Mouse (Mus musculus): Measurements from ENCODE around the gene Galnt7. TPM values are rescaled to one million over a fixed set of nuclear protein-coding genes. Genes with fewer than 3 reads are reported as not detected.

Gene Galnt7
- polyA plus RNA-seq, 1 experiment from 2014 or later: 6.4 TPM

GRCm38 (mm10) chr8:57628787-57629664 is 23.8 kb downstream of the Galnt7 start:
- H3K27me3 ChIP-seq: no peaks in the 10 kb centered on the region
- H3K4me1 ChIP-seq (replicated peaks): peaks cover 35% of the 10 kb centered on the region
- H3K36me3 ChIP-seq: no peaks in the 10 kb centered on the region
- H3K27ac ChIP-seq: peak overlapping the region; percentile 16
- WGBS (ENCODE audit: insufficient replicate concordance): 47% methylated on average over 6 of the region's 6 CpGs
- H3K4me2 ChIP-seq: peak overlapping the region; percentile 22
- no peak overlapping the region for H3K9ac ChIP-seq
- no peaks in the 10 kb centered on the region for H3K9me3 ChIP-seq (replicated peaks)
- ATAC-seq (ENCODE audit: low read depth) (peak; percentile 88), DNase-seq (no peak)
- H3K4me3 ChIP-seq (replicated peaks): no peak overlapping the region

GRCm38 (mm10) chr8:57627946-57628786 is 24.7 kb downstream of the Galnt7 start:
- H3K9ac ChIP-seq: no peak overlapping the region
- H3K9me3 ChIP-seq (replicated peaks): no peaks in the 10 kb centered on the region
- H3K27me3 ChIP-seq: no peaks in the 10 kb centered on the region
- no peak overlapping the region for H3K4me3 ChIP-seq (replicated peaks)
- peaks cover 36% of the 10 kb centered on the region for H3K4me1 ChIP-seq (replicated peaks)
- 53% methylated on average over 5 of the region's 5 CpGs for WGBS (ENCODE audit: insufficient replicate concordance)
- ATAC-seq (ENCODE audit: low read depth) (peak; percentile 36; the same call in 1 of the 2 replicates), DNase-seq (no peak)
- H3K27ac ChIP-seq: peak overlapping the region; percentile 16
- H3K36me3 ChIP-seq: no peaks in the 10 kb centered on the region
- H3K4me2 ChIP-seq: no peak overlapping the region

- Histone ChIP-seq H3K9me3 (replicated peaks) (no peaks in the 10 kb centered on the region), H3K27ac (no peak overlapping the region), H3K9ac (no peak overlapping the region), H3K4me3 (replicated peaks) (no peak overlapping the region), H3K36me3 (no peaks in the 10 kb centered on the region), H3K4me1 (replicated peaks) (peaks cover 30% of the 10 kb centered on the region), H3K27me3 (no peaks in the 10 kb centered on the region), H3K4me2 (no peak overlapping the region)
- WGBS (ENCODE audit: insufficient replicate concordance): 64% methylated on average over 4 of the region's 4 CpGs
- no peak for DNase-seq
- ATAC-seq (ENCODE audit: low read depth): no peak
Observed at GRCm38 (mm10) chr8:57623955-57624354, 28.9 kb downstream of the Galnt7 start.

GRCm38 (mm10) chr8:57623051-57623450 is 29.8 kb downstream of the Galnt7 start:
- Histone ChIP-seq H3K4me1 (replicated peaks) (peaks cover 21% of the 10 kb centered on the region), H3K9me3 (replicated peaks) (no peaks in the 10 kb centered on the region), H3K36me3 (no peaks in the 10 kb centered on the region), H3K27me3 (no peaks in the 10 kb centered on the region), H3K27ac (no peak overlapping the region), H3K4me2 (no peak overlapping the region), H3K4me3 (replicated peaks) (no peak overlapping the region), H3K9ac (no peak overlapping the region)
- WGBS (ENCODE audit: insufficient replicate concordance): 77% methylated on average over 3 of the region's 3 CpGs
- ATAC-seq (ENCODE audit: low read depth): no peak
- DNase-seq: no peak

- ATAC-seq (ENCODE audit: low read depth): no peak
- no peak for DNase-seq
- H3K9me3 ChIP-seq (replicated peaks): no peaks in the 10 kb centered on the region
- no peaks in the 10 kb centered on the region for H3K36me3 ChIP-seq
- H3K27ac ChIP-seq: no peak overlapping the region
- H3K9ac ChIP-seq: no peak overlapping the region
- H3K4me2 ChIP-seq: no peak overlapping the region
- WGBS (ENCODE audit: insufficient replicate concordance): 69% methylated on average over 5 of the region's 5 CpGs
- no peak overlapping the region for H3K4me3 ChIP-seq (replicated peaks)
- no peaks in the 10 kb centered on the region for H3K27me3 ChIP-seq
- peaks cover 18% of the 10 kb centered on the region for H3K4me1 ChIP-seq (replicated peaks)
Observed at GRCm38 (mm10) chr8:57616965-57617364, 35.9 kb downstream of the Galnt7 start.

GRCm38 (mm10) chr8:57615016-57615657 is 37.7 kb downstream of the Galnt7 start:
- no peaks in the 10 kb centered on the region for H3K36me3 ChIP-seq
- no peak overlapping the region for H3K9ac ChIP-seq
- H3K27me3 ChIP-seq: no peaks in the 10 kb centered on the region
- H3K4me3 ChIP-seq (replicated peaks): no peak overlapping the region
- WGBS (ENCODE audit: insufficient replicate concordance): 64% methylated on average over 15 of the region's 15 CpGs
- ATAC-seq (ENCODE audit: low read depth) (no peak), DNase-seq (no peak)
- H3K9me3 ChIP-seq (replicated peaks): no peaks in the 10 kb centered on the region
- peaks cover 24% of the 10 kb centered on the region for H3K4me1 ChIP-seq (replicated peaks)
- no peak overlapping the region for H3K4me2 ChIP-seq
- no peak overlapping the region for H3K27ac ChIP-seq

GRCm38 (mm10) chr8:57611419-57611977 is 41.3 kb downstream of the Galnt7 start:
- Histone ChIP-seq H3K27ac (no peak overlapping the region), H3K4me2 (no peak overlapping the region), H3K4me3 (replicated peaks) (no peak overlapping the region), H3K36me3 (no peaks in the 10 kb centered on the region), H3K9me3 (replicated peaks) (no peaks in the 10 kb centered on the region), H3K9ac (no peak overlapping the region), H3K4me1 (replicated peaks) (peaks cover 24% of the 10 kb centered on the region), H3K27me3 (no peaks in the 10 kb centered on the region)
- DNase-seq: no peak
- ATAC-seq (ENCODE audit: low read depth): no peak
- WGBS (ENCODE audit: insufficient replicate concordance): 23% methylated on average over 7 of the region's 7 CpGs

GRCm38 (mm10) chr8:57610706-57611418 is 42.0 kb downstream of the Galnt7 start:
- Histone ChIP-seq H3K9me3 (replicated peaks) (no peaks in the 10 kb centered on the region), H3K4me1 (replicated peaks) (peaks cover 24% of the 10 kb centered on the region), H3K36me3 (no peaks in the 10 kb centered on the region), H3K4me2 (no peak overlapping the region), H3K27me3 (no peaks in the 10 kb centered on the region), H3K9ac (no peak overlapping the region), H3K4me3 (replicated peaks) (no peak overlapping the region), H3K27ac (no peak overlapping the region)
- no peak for DNase-seq
- 78% methylated on average over 11 of the region's 11 CpGs for WGBS (ENCODE audit: insufficient replicate concordance)
- no peak for ATAC-seq (ENCODE audit: low read depth)

- no peak overlapping the region for H3K9ac ChIP-seq
- no peak overlapping the region for H3K27ac ChIP-seq
- ATAC-seq (ENCODE audit: low read depth) (peak; percentile 78), DNase-seq (no peak)
- H3K4me1 ChIP-seq (replicated peaks): peaks cover 23% of the 10 kb centered on the region
- no peaks in the 10 kb centered on the region for H3K27me3 ChIP-seq
- no peaks in the 10 kb centered on the region for H3K9me3 ChIP-seq (replicated peaks)
- no peak overlapping the region for H3K4me3 ChIP-seq (replicated peaks)
- 29% methylated on average over 5 of the region's 5 CpGs for WGBS (ENCODE audit: insufficient replicate concordance)
- H3K36me3 ChIP-seq: no peaks in the 10 kb centered on the region
- H3K4me2 ChIP-seq: peak overlapping the region; percentile 45; the same call in 1 of the 2 replicates
Observed at GRCm38 (mm10) chr8:57602511-57602910, 50.3 kb downstream of the Galnt7 start.

GRCm38 (mm10) chr8:57601987-57602418 is 50.8 kb downstream of the Galnt7 start:
- no peaks in the 10 kb centered on the region for H3K9me3 ChIP-seq (replicated peaks)
- WGBS (ENCODE audit: insufficient replicate concordance): 42% methylated on average over 12 of the region's 12 CpGs
- no peaks in the 10 kb centered on the region for H3K27me3 ChIP-seq
- H3K27ac ChIP-seq: no peak overlapping the region
- H3K9ac ChIP-seq: no peak overlapping the region
- peak; percentile 33 for DNase-seq
- peak; percentile 86 for ATAC-seq (ENCODE audit: low read depth)
- peaks cover 23% of the 10 kb centered on the region for H3K4me1 ChIP-seq (replicated peaks)
- peak overlapping the region; percentile 45 for H3K4me2 ChIP-seq
- H3K36me3 ChIP-seq: no peaks in the 10 kb centered on the region
- H3K4me3 ChIP-seq (replicated peaks): no peak overlapping the region

Measured in liver, embryonic 13.5 days (tissue).